Mouse (Mus musculus) CH12.LX (cell line): ENCODE results near the gene Slc1a1. TPM values are rescaled to one million over a fixed set of nuclear protein-coding genes. Genes with fewer than 3 reads are reported as not detected.

Experiments used
- DNase-seq: peaks from one replicate; pipeline ENCODE4 v3.0.0-alpha.2; 2013; ENCODE audit errors: extremely low read depth
- H3K27ac ChIP-seq: 2 replicates; pipeline ENCODE4 v1.5.1; 2012; ENCODE audit warnings: low read depth, mild to moderate bottlenecking, control low read depth, moderate library complexity; ENCODE audit not compliant: insufficient read depth
- H3K27me3 ChIP-seq: replicated peaks from 2 replicates; pipeline ENCODE3; 2012; ENCODE audit warnings: inconsistent platforms
- H3K36me3 ChIP-seq, 2 experiments: replicated peaks in 1 of 2; 2 replicates each; pipeline versions ENCODE3 to v1.6.1; 2012; ENCODE audit warnings: inconsistent platforms in 1 of 2, low read length in 1 of 2, mild to moderate bottlenecking in 1 of 2, mixed read lengths in 1 of 2, moderate library complexity in 1 of 2; ENCODE audit not compliant: control insufficient read depth in 1 of 2, insufficient read depth in 1 of 2
- H3K4me1 ChIP-seq, 2 experiments: 2 replicates each; pipeline ENCODE4 v1.6.1; 2012; ENCODE audit warnings: inconsistent platforms in 1 of 2, moderate library complexity in 1 of 2; ENCODE audit not compliant: insufficient read depth in 2 of 2, control insufficient read depth in 1 of 2
- H3K4me2 ChIP-seq: 2 replicates; pipeline ENCODE4 v1.6.1; 2012; ENCODE audit warnings: low read depth, mild to moderate bottlenecking, control low read depth; ENCODE audit not compliant: poor library complexity, insufficient read depth, severe bottlenecking
- H3K4me3 ChIP-seq, 3 experiments: fragments of 150-350 bp in 1 of 3; sonication (generic) in 1 of 3; replicated peaks in 1 of 3; 2 replicates each; pipeline versions ENCODE3 to v1.5.1; 2011 to 2012; ENCODE audit warnings: low read depth in 2 of 3, low read length in 2 of 3, mild to moderate bottlenecking in 2 of 3, moderate library complexity in 2 of 3, control low read depth in 1 of 3, improper control_type of control experiment in 1 of 3, inconsistent platforms in 1 of 3, mixed read lengths in 1 of 3; ENCODE audit not compliant: poor library complexity in 1 of 3
- H3K79me2 ChIP-seq: replicated peaks from 2 replicates; pipeline ENCODE4 v1.6.1; 2012; ENCODE audit warnings: mild to moderate bottlenecking, moderate library complexity; ENCODE audit not compliant: control insufficient read depth, poor library complexity, insufficient read depth, severe bottlenecking; ENCODE audit errors: extremely low read depth
- H3K9ac ChIP-seq: 2 replicates; pipeline ENCODE4 v1.6.1; 2012; ENCODE audit warnings: low read depth, mild to moderate bottlenecking, control low read depth, moderate library complexity; ENCODE audit not compliant: insufficient read depth
- H3K9me3 ChIP-seq: replicated peaks from 2 replicates; pipeline ENCODE3; 2012; ENCODE audit warnings: low read length, inconsistent platforms, mixed read lengths
- CHD1 ChIP-seq: IDR thresholded peaks from 2 replicates; pipeline ENCODE4 v1.6.1; 2012; ENCODE audit warnings: low read depth, low read length, improper control_type of control experiment, inconsistent platforms
- CTCF ChIP-seq, 2 experiments: IDR thresholded peaks in 1 of 2; conservative IDR thresholded peaks in 1 of 2; 2 replicates each; pipeline ENCODE4 v1.5.1; 2011 to 2012; ENCODE audit warnings: low read depth in 2 of 2, low read length in 2 of 2, improper control_type of control experiment in 1 of 2, inconsistent platforms in 1 of 2, mild to moderate bottlenecking in 1 of 2, moderate library complexity in 1 of 2
- E2F4 ChIP-seq: IDR thresholded peaks from 2 replicates; pipeline ENCODE4 v1.6.1; 2011; ENCODE audit warnings: low read depth, low read length, improper control_type of control experiment; ENCODE audit not compliant: insufficient replicate concordance
- ELF1 ChIP-seq: IDR thresholded peaks from 2 replicates; pipeline ENCODE4 v1.6.1; 2014; ENCODE audit warnings: low read depth, mild to moderate bottlenecking, inconsistent platforms, low read length, improper control_type of control experiment
- ETS1 ChIP-seq: conservative IDR thresholded peaks from 2 replicates; pipeline ENCODE4 v1.6.1; 2012; ENCODE audit warnings: low read depth, mild to moderate bottlenecking, inconsistent platforms, low read length, improper control_type of control experiment, moderate library complexity
- IRF4 ChIP-seq: IDR thresholded peaks from 2 replicates; pipeline ENCODE4 v1.6.1; 2014; ENCODE audit warnings: low read depth, mild to moderate bottlenecking, inconsistent platforms, low read length, improper control_type of control experiment
- JUN ChIP-seq: IDR thresholded peaks from 2 replicates; pipeline ENCODE4 v1.6.1; 2011; ENCODE audit warnings: low read depth, mild to moderate bottlenecking, low read length, improper control_type of control experiment, moderate library complexity; ENCODE audit not compliant: insufficient read depth
- MAFK ChIP-seq: IDR thresholded peaks from 2 replicates; pipeline ENCODE4 v1.6.1; 2011; ENCODE audit warnings: low read length, improper control_type of control experiment; ENCODE audit not compliant: insufficient replicate concordance
- MEF2A ChIP-seq: IDR thresholded peaks from 2 replicates; pipeline ENCODE4 v1.6.1; 2014; ENCODE audit warnings: low read depth, mild to moderate bottlenecking, inconsistent platforms, low read length, improper control_type of control experiment, borderline replicate concordance
- NELFE ChIP-seq: IDR thresholded peaks from 2 replicates; pipeline ENCODE4 v1.6.1; 2011; ENCODE audit warnings: low read depth, low read length, improper control_type of control experiment
- NRF1 ChIP-seq: IDR thresholded peaks from 2 replicates; pipeline ENCODE4 v1.6.1; 2014; ENCODE audit warnings: low read depth, mild to moderate bottlenecking, inconsistent platforms, low read length, improper control_type of control experiment, moderate library complexity
- PAX5 ChIP-seq: IDR thresholded peaks from 2 replicates; pipeline ENCODE4 v1.6.1; 2012; ENCODE audit warnings: low read length, inconsistent platforms, mixed read lengths
- POLR2AphosphoS2 ChIP-seq: IDR thresholded peaks from 2 replicates; pipeline ENCODE4 v1.6.1; 2011; ENCODE audit warnings: low read depth, low read length, improper control_type of control experiment
- RAD21 ChIP-seq: IDR thresholded peaks from 2 replicates; pipeline ENCODE4 v1.6.1; 2011; ENCODE audit warnings: low read depth, mild to moderate bottlenecking, low read length, improper control_type of control experiment, moderate library complexity
- RCOR1 ChIP-seq: conservative IDR thresholded peaks from 2 replicates; pipeline ENCODE4 v1.6.1; 2012; ENCODE audit warnings: low read depth, mild to moderate bottlenecking, inconsistent platforms, low read length, improper control_type of control experiment
- SIN3A ChIP-seq: IDR thresholded peaks from 2 replicates; pipeline ENCODE4 v1.6.1; 2012; ENCODE audit warnings: low read length, improper control_type of control experiment, inconsistent platforms
- SMC3 ChIP-seq: IDR thresholded peaks from 2 replicates; pipeline ENCODE4 v1.6.1; 2011; ENCODE audit warnings: low read depth, low read length, improper control_type of control experiment
- UBTF ChIP-seq: IDR thresholded peaks from 2 replicates; pipeline ENCODE4 v1.6.1; 2012; ENCODE audit warnings: low read depth, mild to moderate bottlenecking, inconsistent platforms, low read length, improper control_type of control experiment, moderate library complexity
- USF1 ChIP-seq: IDR thresholded peaks from 2 replicates; pipeline ENCODE4 v1.6.1; 2014; ENCODE audit warnings: low read depth, mild to moderate bottlenecking, inconsistent platforms, low read length, improper control_type of control experiment
- ZC3H11A ChIP-seq: IDR thresholded peaks from 2 replicates; pipeline ENCODE4 v1.6.1; 2012; ENCODE audit warnings: low read depth, mild to moderate bottlenecking, inconsistent platforms, low read length, improper control_type of control experiment
- ZKSCAN1 ChIP-seq: IDR thresholded peaks from 2 replicates; pipeline ENCODE4 v1.6.1; 2012; ENCODE audit warnings: low read depth, inconsistent platforms, low read length, improper control_type of control experiment, borderline replicate concordance
- ZMIZ1 ChIP-seq: IDR thresholded peaks from 2 replicates; pipeline ENCODE4 v1.6.1; 2012; ENCODE audit warnings: low read depth, mild to moderate bottlenecking, inconsistent platforms, low read length, improper control_type of control experiment
- dilution Hi-C: fragments of 300-500 bp; cut with MboI; formaldehyde crosslinking; loops from 2 replicates; pipeline ENCODE4 v1.14.3; 2020; ENCODE audit warnings: low sequenced_read_pairs; ENCODE audit not compliant: extremely low pct_unique_long_range_greater_than_20kb, extremely low pct_ligation_motif_present
- in situ Hi-C: fragments of 300-500 bp; cut with MboI; formaldehyde crosslinking; loops from 3 replicates; pipeline ENCODE4 v1.14.3; 2019; ENCODE audit warnings: low sequenced_read_pairs, low pct_ligation_motif_present, low pct_unique_long_range_greater_than_20kb, mixed read lengths
- polyA plus RNA-seq: library from polyadenylated mRNA; unstranded; fragments of >175 nt; gene quantifications from 2 replicates; pipeline ENCODE4 v1.2.1, GENCODE M21; 2012; ENCODE audit warnings: low read depth; ENCODE audit not compliant: insufficient read length
- total RNA-seq, 2 experiments: library from RNA; depleted of rRNA; stranded (reverse); fragments of 300-350 nt in 1 of 2; fragments of >200 nt in 1 of 2; gene quantifications; 2 replicates each; pipeline ENCODE4 v1.2.3; 2012 to 2014

Gene Slc1a1
- total and polyA plus RNA-seq, 3 experiments = 0.20 to 1.1 (median 0.95) TPM

DNA sequence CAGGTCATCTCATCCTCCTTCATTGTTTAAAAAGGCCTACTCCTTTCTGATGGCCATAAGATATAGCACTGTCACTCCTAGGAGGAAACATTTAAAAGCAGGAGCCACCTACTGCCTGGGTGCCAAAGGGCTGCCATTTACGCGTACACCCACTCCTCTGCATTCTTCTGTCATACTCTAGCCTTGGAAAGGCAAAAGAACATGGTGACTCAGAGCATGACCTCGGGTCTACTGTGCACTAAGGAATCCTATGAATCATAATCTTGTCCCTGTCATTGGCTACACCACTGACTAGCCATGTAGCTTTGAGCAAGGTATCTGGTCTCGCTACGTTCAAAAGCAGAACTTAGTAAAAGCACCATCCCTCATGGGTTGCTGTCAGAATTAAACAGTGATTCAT, 91.5 kb downstream of the Slc1a1 start:
- DNase-seq = no peak

DNA sequence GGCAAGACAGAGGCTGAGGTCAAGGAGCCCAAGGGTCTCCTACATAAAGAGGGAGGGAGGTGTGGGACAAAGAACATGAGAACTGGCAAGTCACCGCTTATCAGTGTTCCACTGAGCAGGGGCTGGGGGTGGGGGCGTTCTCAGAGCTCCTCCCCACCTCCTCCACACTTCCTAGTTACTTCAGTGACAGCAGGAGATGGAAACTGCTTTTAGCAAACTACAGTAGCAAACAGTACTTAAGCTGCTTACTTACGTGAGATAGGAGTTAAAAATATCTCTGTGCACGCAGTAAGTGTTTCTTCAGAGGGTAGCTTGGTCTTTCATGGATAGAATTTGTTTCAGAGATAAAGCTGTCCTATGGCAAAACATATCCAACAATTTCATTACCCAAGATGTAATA, 92.5 kb downstream of the Slc1a1 start:
- dilution Hi-C loops = no loop called here
- Histone ChIP-seq H3K79me2 (no peaks in the 10 kb centered on the region), H3K9ac (no peak overlapping the region), H3K27me3 (no peaks in the 10 kb centered on the region), H3K4me3 (no peak overlapping the region), H3K4me2 (no peak overlapping the region), H3K27ac (no peak overlapping the region), H3K4me1 (peaks cover 2 to 11% of the 10 kb centered on the region in 2 experiments; a peak in 2 of 4 replicates), H3K9me3 (no peaks in the 10 kb centered on the region), H3K36me3 (no peaks in the 10 kb centered on the region)
- TF ChIP-seq POLR2AphosphoS2 (no peak), NRF1 (no peak), PAX5 (no peak), SIN3A (no peak), JUN (no peak), RCOR1 (no peak), ELF1 (no peak), ZMIZ1 (no peak), ZKSCAN1 (no peak), E2F4 (no peak), CHD1 (no peak), CTCF (conservative IDR thresholded peaks at IDR 0.05 in 1 of 2, IDR thresholded peaks at IDR 0.05 in 1 of 2; ENCODE audit: low read depth in 2 of 2, low read length in 2 of 2) (no peak), NELFE (no peak), UBTF (no peak), ETS1 (no peak), SMC3 (no peak), RAD21 (no peak), MEF2A (no peak), MAFK (no peak), ZC3H11A (no peak)
- no peak for DNase-seq
- in situ Hi-C loops = no loop called here

More for the DNA sequence above, 91.5 kb downstream of the Slc1a1 start:
- Histone ChIP-seq H3K27ac (no peak overlapping the region), H3K79me2 (no peaks in the 10 kb centered on the region), H3K4me1 (peaks cover 2 to 11% of the 10 kb centered on the region in 2 experiments; a peak in 2 of 4 replicates), H3K4me2 (no peak overlapping the region), H3K36me3 (no peaks in the 10 kb centered on the region), H3K9me3 (no peaks in the 10 kb centered on the region), H3K4me3 (no peak overlapping the region), H3K9ac (no peak overlapping the region), H3K27me3 (no peaks in the 10 kb centered on the region)
- TF ChIP-seq USF1 (no peak), RCOR1 (no peak), RAD21 (no peak), IRF4 (no peak), ELF1 (no peak), ZKSCAN1 (no peak), CTCF (conservative IDR thresholded peaks at IDR 0.05 in 1 of 2, IDR thresholded peaks at IDR 0.05 in 1 of 2; ENCODE audit: low read depth in 2 of 2, low read length in 2 of 2) (no peak), NRF1 (no peak), JUN (no peak)
- dilution Hi-C loops (no loop called here), in situ Hi-C loops (no loop called here)
